Mouse (Mus musculus) layer of hippocampus, postnatal 10 days (tissue): ENCODE results near the gene Rchy1. TPM values are rescaled to one million over a fixed set of nuclear protein-coding genes. Genes with fewer than 3 reads are reported as not detected.
"Not testable (repeated sequence)": the region's sequence is repeated elsewhere in the genome, so short reads cannot be mapped to it uniquely, and the experiment has no call there.

Experiments
- DNase-seq, 2 experiments: peaks; one replicate each; pipeline ENCODE4 v3.0.0; 2021; ENCODE audit warnings: low spot score in 2 of 2
- total RNA-seq, 2 experiments: library from RNA; stranded (reverse); gene quantifications; 2 replicates each; pipeline ENCODE4 v1.2.3; 2021

Gene Rchy1
- total RNA-seq, 2 experiments from 2014 or later: 48.0 to 53.2 TPM

- DNase-seq: peak in 1 of 2 experiments; percentile 22
Measured at GRCm38 (mm10) chr5:91960606-91961254, 2.1 kb downstream of the Rchy1 start.

- DNase-seq: no peak
Measured at GRCm38 (mm10) chr5:91959986-91960385, 2.9 kb downstream of the Rchy1 start.

GRCm38 (mm10) chr5:91959096-91959495, 3.8 kb downstream of the Rchy1 start:
- no peak for DNase-seq

GRCm38 (mm10) chr5:91956991-91957760, 5.7 kb downstream of the Rchy1 start:
- DNase-seq: no peak

GRCm38 (mm10) chr5:91951404-91951803, 11.5 kb downstream of the Rchy1 start:
- DNase-seq: no peak

GRCm38 (mm10) chr5:91949441-91949840, 13.4 kb downstream of the Rchy1 start:
- DNase-seq: no peak

- no peak for DNase-seq
Measured at GRCm38 (mm10) chr5:91947008-91947407, 15.9 kb downstream of the Rchy1 start.

GRCm38 (mm10) chr5:91945609-91946008, 17.3 kb downstream of the Rchy1 start:
- not testable (repeated sequence) for DNase-seq

GRCm38 (mm10) chr5:91913231-91913630, 49.6 kb downstream of the Rchy1 start:
- DNase-seq: no peak

GRCm38 (mm10) chr5:91911384-91912106, 51.3 kb downstream of the Rchy1 start:
- DNase-seq: no peak

GRCm38 (mm10) chr5:91910616-91911015, 52.3 kb downstream of the Rchy1 start:
- no peak for DNase-seq

GRCm38 (mm10) chr5:91909010-91909620, 53.8 kb downstream of the Rchy1 start:
- peak; percentile 25 to 38 for DNase-seq

Other genes with a start within 250 kb of the Rchy1 start
- under 1 TPM in 1 of 2 experiments, not detected in 1; 0.22 TPM for gene Odaph, start 24.4 kb upstream of the Rchy1 start, total RNA-seq
- 10 to 100 TPM; 84.3 to 87.2 TPM for gene Cdkl2, start 80.8 kb upstream of the Rchy1 start, total RNA-seq
- 100 to 1,000 TPM; 178 to 181 TPM for gene G3bp2, start 120.7 kb upstream of the Rchy1 start, total RNA-seq
- 10 to 100 TPM; 67.4 to 68.2 TPM for gene Uso1, start 174.9 kb upstream of the Rchy1 start, total RNA-seq